Mouse (Mus musculus) forebrain, embryonic 10.5 days (tissue): Measurements from ENCODE around the gene Svep1. TPM values are rescaled to one million over a fixed set of nuclear protein-coding genes. Genes with fewer than 3 reads are reported as not detected.

Source experiments
- DNase-seq: peaks from one replicate; pipeline ENCODE4 v3.0.0-alpha.2; 2017; ENCODE audit warnings: low spot score; ENCODE audit errors: extremely low spot score
- H3K27ac ChIP-seq: fragments of 300-500 bp; sonication (generic); 2 replicates; pipeline ENCODE4 v1.5.1; 2016; ENCODE audit warnings: mild to moderate bottlenecking
- H3K27me3 ChIP-seq: fragments of 300-500 bp; sonication (generic); 2 replicates; pipeline ENCODE4 v1.6.1; 2016; ENCODE audit warnings: mild to moderate bottlenecking; ENCODE audit not compliant: poor library complexity, severe bottlenecking
- H3K36me3 ChIP-seq: fragments of 300-500 bp; sonication (generic); replicated peaks from 2 replicates; pipeline ENCODE4 v1.6.1; 2016; ENCODE audit warnings: mild to moderate bottlenecking, moderate library complexity
- H3K4me1 ChIP-seq: fragments of 300-500 bp; sonication (generic); 2 replicates; pipeline ENCODE4 v1.6.1; 2016
- H3K4me3 ChIP-seq: fragments of 300-500 bp; sonication (generic); 2 replicates; pipeline ENCODE4 v1.5.1; 2016; ENCODE audit warnings: mild to moderate bottlenecking, moderate library complexity
- H3K9me3 ChIP-seq: fragments of 300-500 bp; sonication (generic); 2 replicates; pipeline ENCODE4 v1.6.1; 2016; ENCODE audit warnings: mild to moderate bottlenecking, moderate library complexity
- WGBS: fragments of 180-500 bp; shearing (Covaris S2); methylation state at CpG from one replicate; pipeline ENCODE4 v1.1.7; 2016; 5-methylcytosine and 5-hydroxymethylcytosine counted together
- polyA plus RNA-seq: library from polyadenylated mRNA; unstranded; fragments of >200 nt; fragmentation: Nextera tagmentation; extraction: Ambion mirVana; gene quantifications from 2 replicates; pipeline ENCODE4 v1.2.1, GENCODE M21; 2016

Gene Svep1
- polyA plus RNA-seq, 1 experiment from 2014 or later, result 2.2 TPM

- Histone ChIP-seq H3K27ac (no peak overlapping the region), H3K36me3 (no peaks in the 10 kb centered on the region), H3K9me3 (no peaks in the 10 kb centered on the region), H3K4me1 (peaks cover 5% of the 10 kb centered on the region), H3K4me3 (no peak overlapping the region), H3K27me3 (no peaks in the 10 kb centered on the region)
- WGBS, result 90% methylated on average over 10 of the region's 10 CpGs
- no peak for DNase-seq
These were observed 95.7 kb downstream of the Svep1 start for GRCm38 (mm10) chr4:58111008-58111407.

- Histone ChIP-seq H3K4me1 (no peaks in the 10 kb centered on the region), H3K9me3 (no peaks in the 10 kb centered on the region), H3K27me3 (no peaks in the 10 kb centered on the region), H3K36me3 (no peaks in the 10 kb centered on the region), H3K27ac (no peak overlapping the region), H3K4me3 (no peak overlapping the region)
- DNase-seq, result no peak
- WGBS, result 95% methylated on average over 6 of the region's 6 CpGs
These were observed 96.9 kb downstream of the Svep1 start for GRCm38 (mm10) chr4:58109793-58110192.

GRCm38 (mm10) chr4:58108364-58108763, 98.3 kb downstream of the Svep1 start:
- Histone ChIP-seq H3K27me3 (no peaks in the 10 kb centered on the region), H3K4me1 (no peaks in the 10 kb centered on the region), H3K36me3 (no peaks in the 10 kb centered on the region), H3K4me3 (no peak overlapping the region), H3K9me3 (no peaks in the 10 kb centered on the region), H3K27ac (no peak overlapping the region)
- 89% methylated on average over 3 of the region's 3 CpGs for WGBS
- DNase-seq, result no peak

GRCm38 (mm10) chr4:58097732-58098131, 108.9 kb downstream of the Svep1 start:
- WGBS, result 91% methylated on average over 9 of the region's 9 CpGs
- no peak for DNase-seq
- H3K4me3 ChIP-seq, result no peak overlapping the region
- H3K27me3 ChIP-seq, result no peaks in the 10 kb centered on the region
- no peaks in the 10 kb centered on the region for H3K4me1 ChIP-seq
- H3K36me3 ChIP-seq, result no peaks in the 10 kb centered on the region
- H3K9me3 ChIP-seq, result no peaks in the 10 kb centered on the region
- H3K27ac ChIP-seq, result no peak overlapping the region

GRCm38 (mm10) chr4:58086738-58087137, 119.9 kb downstream of the Svep1 start:
- no peak for DNase-seq
- Histone ChIP-seq H3K4me3 (no peak overlapping the region), H3K4me1 (no peaks in the 10 kb centered on the region), H3K27ac (no peak overlapping the region), H3K27me3 (no peaks in the 10 kb centered on the region), H3K9me3 (no peaks in the 10 kb centered on the region), H3K36me3 (no peaks in the 10 kb centered on the region)
- WGBS, result 81% methylated on average over 1 of the region's 1 CpGs

- no peak for DNase-seq
- 88% methylated on average over 4 of the region's 4 CpGs for WGBS
- no peak overlapping the region for H3K4me3 ChIP-seq
- H3K9me3 ChIP-seq, result no peaks in the 10 kb centered on the region
- no peaks in the 10 kb centered on the region for H3K27me3 ChIP-seq
- no peak overlapping the region for H3K27ac ChIP-seq
- no peaks in the 10 kb centered on the region for H3K4me1 ChIP-seq
- no peaks in the 10 kb centered on the region for H3K36me3 ChIP-seq
These were observed 120.5 kb downstream of the Svep1 start for GRCm38 (mm10) chr4:58086151-58086550.

- no peaks in the 10 kb centered on the region for H3K4me1 ChIP-seq
- H3K27me3 ChIP-seq, result no peaks in the 10 kb centered on the region
- 78% methylated on average over 3 of the region's 3 CpGs for WGBS
- no peak for DNase-seq
- no peaks in the 10 kb centered on the region for H3K9me3 ChIP-seq
- no peaks in the 10 kb centered on the region for H3K36me3 ChIP-seq
- no peak overlapping the region for H3K27ac ChIP-seq
- no peak overlapping the region for H3K4me3 ChIP-seq
These were observed 121.3 kb downstream of the Svep1 start for GRCm38 (mm10) chr4:58085340-58085739.

- DNase-seq, result no peak
- 97% methylated on average over 5 of the region's 5 CpGs for WGBS
- peaks cover 6% of the 10 kb centered on the region for H3K4me1 ChIP-seq
- H3K36me3 ChIP-seq, result no peaks in the 10 kb centered on the region
- H3K27me3 ChIP-seq, result no peaks in the 10 kb centered on the region
- H3K27ac ChIP-seq, result no peak overlapping the region
- no peaks in the 10 kb centered on the region for H3K9me3 ChIP-seq
- no peak overlapping the region for H3K4me3 ChIP-seq
These were observed 122.5 kb downstream of the Svep1 start for GRCm38 (mm10) chr4:58084155-58084554.

- Histone ChIP-seq H3K4me3 (no peak overlapping the region), H3K27me3 (no peaks in the 10 kb centered on the region)
- 8% methylated on average over 5 of the region's 5 CpGs for WGBS
These were observed 124.1 kb downstream of the Svep1 start for GRCm38 (mm10) chr4:58082588-58082987.

GRCm38 (mm10) chr4:58079631-58080030, 127.0 kb downstream of the Svep1 start:
- WGBS, result 17% methylated on average over 10 of the region's 10 CpGs

More at GRCm38 (mm10) chr4:58082588-58082987, 124.1 kb downstream of the Svep1 start:
- H3K9me3 ChIP-seq, result no peaks in the 10 kb centered on the region
- no peak overlapping the region for H3K27ac ChIP-seq
- H3K36me3 ChIP-seq, result no peaks in the 10 kb centered on the region
- H3K4me1 ChIP-seq, result peaks cover 6% of the 10 kb centered on the region
- peak; percentile 53 for DNase-seq

GRCm38 (mm10) chr4:58077950-58078349, 128.7 kb downstream of the Svep1 start:
- WGBS, result 80% methylated on average over 6 of the region's 6 CpGs
- H3K4me3 ChIP-seq, result no peak overlapping the region
- H3K9me3 ChIP-seq, result no peaks in the 10 kb centered on the region
- no peaks in the 10 kb centered on the region for H3K27me3 ChIP-seq
- H3K36me3 ChIP-seq, result no peaks in the 10 kb centered on the region
- peaks cover 6% of the 10 kb centered on the region for H3K4me1 ChIP-seq
- H3K27ac ChIP-seq, result no peak overlapping the region
- no peak for DNase-seq

More at GRCm38 (mm10) chr4:58079631-58080030, 127.0 kb downstream of the Svep1 start:
- peak; percentile 46 for DNase-seq
- Histone ChIP-seq H3K27ac (no peak overlapping the region), H3K4me3 (peak overlapping the region; percentile 42), H3K36me3 (no peaks in the 10 kb centered on the region), H3K27me3 (no peaks in the 10 kb centered on the region), H3K9me3 (no peaks in the 10 kb centered on the region), H3K4me1 (peaks cover 6% of the 10 kb centered on the region)

- no peak overlapping the region for H3K27ac ChIP-seq
- H3K4me3 ChIP-seq, result no peak overlapping the region
- no peaks in the 10 kb centered on the region for H3K9me3 ChIP-seq
- DNase-seq, result no peak
- 90% methylated on average over 4 of the region's 4 CpGs for WGBS
- no peaks in the 10 kb centered on the region for H3K36me3 ChIP-seq
- no peaks in the 10 kb centered on the region for H3K27me3 ChIP-seq
- H3K4me1 ChIP-seq, result peaks cover 6% of the 10 kb centered on the region
These were observed 129.1 kb downstream of the Svep1 start for GRCm38 (mm10) chr4:58077536-58077935.

GRCm38 (mm10) chr4:58072888-58073287, 133.8 kb downstream of the Svep1 start:
- Histone ChIP-seq H3K4me3 (no peak overlapping the region), H3K27ac (no peak overlapping the region), H3K27me3 (no peaks in the 10 kb centered on the region), H3K36me3 (no peaks in the 10 kb centered on the region), H3K9me3 (no peaks in the 10 kb centered on the region), H3K4me1 (no peaks in the 10 kb centered on the region)
- WGBS, result 86% methylated on average over 12 of the region's 12 CpGs
- no peak for DNase-seq

- H3K27ac ChIP-seq, result no peak overlapping the region
- no peak overlapping the region for H3K4me3 ChIP-seq
- H3K9me3 ChIP-seq, result no peaks in the 10 kb centered on the region
- 89% methylated on average over 5 of the region's 5 CpGs for WGBS
- DNase-seq, result no peak
- H3K27me3 ChIP-seq, result no peaks in the 10 kb centered on the region
- no peaks in the 10 kb centered on the region for H3K4me1 ChIP-seq
- H3K36me3 ChIP-seq, result no peaks in the 10 kb centered on the region
These were observed 137.8 kb downstream of the Svep1 start for GRCm38 (mm10) chr4:58068886-58069285.
